Mouse (Mus musculus) heart, embryonic 15.5 days (tissue): ENCODE data around the gene Gm37419. TPM values are rescaled to one million over a fixed set of nuclear protein-coding genes. Genes with fewer than 3 reads are reported as not detected.

Experiments used
- ATAC-seq: fragments of 200-750 bp; cut with Nextera tagmentation; replicated peaks from 2 replicates; pipeline ENCODE4 v1.8.0; 2017; ENCODE audit warnings: low read depth, moderate TSS enrichment; ENCODE audit not compliant: insufficient number of reproducible peaks, insufficient read depth, low FRiP score
- H3K27ac ChIP-seq: fragments of 300-500 bp; sonication (generic); 2 replicates; pipeline ENCODE4 v1.5.1; 2015; ENCODE audit warnings: mild to moderate bottlenecking, inconsistent platforms
- H3K27me3 ChIP-seq: fragments of 300-500 bp; sonication (generic); 2 replicates; pipeline ENCODE4 v1.6.1; 2015; ENCODE audit warnings: inconsistent platforms
- H3K36me3 ChIP-seq: fragments of 300-500 bp; sonication (generic); 2 replicates; pipeline ENCODE4 v1.6.1; 2015; ENCODE audit warnings: mild to moderate bottlenecking, inconsistent platforms
- H3K4me1 ChIP-seq: fragments of 300-500 bp; sonication (generic); replicated peaks from 2 replicates; pipeline ENCODE4 v1.6.1; 2015; ENCODE audit warnings: inconsistent platforms
- H3K4me2 ChIP-seq: fragments of 300-500 bp; sonication (generic); 2 replicates; pipeline ENCODE4 v1.6.1; 2015; ENCODE audit warnings: inconsistent platforms, mild to moderate bottlenecking, moderate library complexity
- H3K4me3 ChIP-seq: fragments of 300-500 bp; sonication (generic); 2 replicates; pipeline ENCODE4 v1.5.1; 2015; ENCODE audit warnings: mild to moderate bottlenecking, inconsistent platforms
- H3K9ac ChIP-seq: fragments of 300-500 bp; sonication (generic); 2 replicates; pipeline ENCODE4 v1.6.1; 2015; ENCODE audit warnings: mild to moderate bottlenecking, inconsistent platforms
- H3K9me3 ChIP-seq: fragments of 300-500 bp; sonication (generic); replicated peaks from 2 replicates; pipeline ENCODE4 v1.6.1; 2016; ENCODE audit warnings: inconsistent platforms
- WGBS: fragments of 180-500 bp; shearing (Covaris S2); methylation state at CpG from one replicate; pipeline ENCODE4 v1.1.7; 2015; ENCODE audit warnings: mixed read lengths; 5-methylcytosine and 5-hydroxymethylcytosine counted together
- polyA plus RNA-seq: library from polyadenylated mRNA; unstranded; fragments of >200 nt; fragmentation: Nextera tagmentation; extraction: Ambion mirVana; gene quantifications from 2 replicates; pipeline ENCODE4 v1.2.1, GENCODE M21; 2015

Gene Gm37419
- polyA plus RNA-seq, 1 experiment from 2014 or later: not detected

DNA sequence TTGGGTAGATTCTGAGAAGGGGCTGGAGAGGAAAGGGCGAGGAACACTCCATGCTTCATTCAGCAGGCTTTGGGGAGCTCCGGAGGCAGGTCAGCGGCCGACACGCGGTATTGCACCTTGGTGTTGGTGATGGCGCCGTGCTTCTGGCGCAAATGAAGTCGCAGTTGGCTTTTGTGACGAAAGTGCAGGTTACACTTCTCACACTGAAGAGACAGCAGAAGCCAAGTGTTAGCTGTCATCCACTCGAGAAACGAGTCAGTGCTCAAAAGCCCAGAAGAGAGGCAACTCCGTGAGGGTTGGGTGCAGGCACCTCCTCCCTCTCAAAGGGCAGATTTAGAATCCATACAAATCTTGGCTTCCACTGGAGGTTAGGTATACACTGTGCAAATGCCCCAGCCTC lies 22.2 kb upstream of the Gm37419 start:
- Histone ChIP-seq H3K9me3 (no peaks in the 10 kb centered on the region), H3K36me3 (peaks cover 6% of the 10 kb centered on the region; the same call in 1 of the 2 replicates), H3K27ac (no peak overlapping the region), H3K4me3 (no peak overlapping the region), H3K4me1 (peaks cover 16% of the 10 kb centered on the region), H3K27me3 (no peaks in the 10 kb centered on the region), H3K4me2 (no peak overlapping the region), H3K9ac (no peak overlapping the region)
- WGBS: 85% methylated on average over 14 of the region's 14 CpGs
- ATAC-seq: no peak

DNA sequence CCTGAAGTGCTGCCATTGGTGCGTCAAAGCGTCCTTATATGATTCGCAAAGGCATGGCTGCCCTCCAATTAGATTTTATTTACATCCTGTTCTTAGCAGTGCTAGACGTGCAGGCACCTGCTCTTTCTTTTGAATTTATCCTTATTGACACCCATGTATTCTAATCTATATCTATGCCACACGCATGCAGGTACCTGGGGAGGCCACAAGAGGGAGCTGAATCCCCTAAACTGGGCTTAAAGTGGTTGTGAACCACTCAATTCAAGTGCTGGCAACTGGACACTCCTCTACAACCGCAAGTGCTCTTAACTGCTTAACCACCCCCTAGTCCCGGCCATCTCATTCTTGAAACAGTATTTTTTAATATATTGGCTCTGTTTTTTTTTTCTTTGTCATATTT lies 21.0 kb upstream of the Gm37419 start:
- H3K4me3 ChIP-seq: no peak overlapping the region
- no peaks in the 10 kb centered on the region for H3K9me3 ChIP-seq
- H3K9ac ChIP-seq: no peak overlapping the region
- no peak overlapping the region for H3K27ac ChIP-seq
- H3K36me3 ChIP-seq: peaks cover 6% of the 10 kb centered on the region; the same call in 1 of the 2 replicates
- no peak for ATAC-seq
- WGBS: 82% methylated on average over 7 of the region's 7 CpGs
- H3K4me2 ChIP-seq: no peak overlapping the region
- peaks cover 23% of the 10 kb centered on the region for H3K4me1 ChIP-seq
- no peaks in the 10 kb centered on the region for H3K27me3 ChIP-seq

DNA sequence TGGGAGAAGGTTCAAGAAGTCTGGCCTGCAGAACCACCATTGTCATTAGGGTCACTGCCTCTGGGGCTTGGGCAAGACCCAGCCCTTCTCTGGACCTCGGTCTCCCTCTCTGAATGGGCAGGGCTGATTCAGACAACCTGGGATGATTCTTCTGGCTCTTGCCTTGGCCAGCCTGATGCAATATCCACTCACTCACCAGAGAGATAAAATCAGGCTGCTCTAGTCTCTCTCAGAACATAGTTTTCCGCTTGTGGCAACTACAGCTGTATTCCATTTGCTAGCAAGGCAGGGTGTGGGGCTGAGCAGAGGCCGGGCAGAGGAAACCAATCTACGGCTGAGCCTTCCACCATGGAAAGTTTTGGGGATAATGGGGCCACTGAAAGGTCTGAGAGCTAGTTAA lies 19.4 kb upstream of the Gm37419 start:
- no peak for ATAC-seq
- Histone ChIP-seq H3K9ac (no peak overlapping the region), H3K27ac (no peak overlapping the region), H3K4me1 (peaks cover 32% of the 10 kb centered on the region), H3K4me3 (no peak overlapping the region), H3K4me2 (no peak overlapping the region), H3K9me3 (no peaks in the 10 kb centered on the region), H3K36me3 (peaks cover 6% of the 10 kb centered on the region; the same call in 1 of the 2 replicates), H3K27me3 (no peaks in the 10 kb centered on the region)
- WGBS: 62% methylated on average over 4 of the region's 4 CpGs

DNA sequence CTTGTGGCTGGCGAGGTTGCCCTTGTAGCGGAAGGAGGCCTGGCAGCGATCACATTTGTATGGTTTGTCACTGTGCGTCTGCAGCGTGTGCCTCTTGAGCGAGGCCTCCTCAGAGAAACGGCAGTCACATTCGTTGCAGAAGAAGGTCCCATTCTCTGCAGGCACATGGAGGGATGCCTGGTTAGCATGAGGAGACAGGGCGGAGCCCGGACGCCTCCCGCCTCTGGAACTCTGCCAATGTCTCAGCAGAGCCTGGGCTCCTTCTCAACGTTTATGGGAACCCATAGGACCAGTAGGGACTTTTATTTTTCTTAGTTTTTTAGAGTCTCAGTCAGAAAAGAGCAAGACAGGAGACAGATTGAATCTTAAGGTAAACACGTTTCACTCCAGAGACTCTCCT lies 18.4 kb upstream of the Gm37419 start:
- H3K4me2 ChIP-seq: no peak overlapping the region
- no peaks in the 10 kb centered on the region for H3K27me3 ChIP-seq
- H3K9ac ChIP-seq: no peak overlapping the region
- H3K4me1 ChIP-seq: peaks cover 23% of the 10 kb centered on the region
- H3K27ac ChIP-seq: no peak overlapping the region
- no peak for ATAC-seq
- 63% methylated on average over 14 of the region's 14 CpGs for WGBS
- H3K4me3 ChIP-seq: no peak overlapping the region
- H3K36me3 ChIP-seq: peaks cover 6% of the 10 kb centered on the region; the same call in 1 of the 2 replicates
- no peaks in the 10 kb centered on the region for H3K9me3 ChIP-seq

DNA sequence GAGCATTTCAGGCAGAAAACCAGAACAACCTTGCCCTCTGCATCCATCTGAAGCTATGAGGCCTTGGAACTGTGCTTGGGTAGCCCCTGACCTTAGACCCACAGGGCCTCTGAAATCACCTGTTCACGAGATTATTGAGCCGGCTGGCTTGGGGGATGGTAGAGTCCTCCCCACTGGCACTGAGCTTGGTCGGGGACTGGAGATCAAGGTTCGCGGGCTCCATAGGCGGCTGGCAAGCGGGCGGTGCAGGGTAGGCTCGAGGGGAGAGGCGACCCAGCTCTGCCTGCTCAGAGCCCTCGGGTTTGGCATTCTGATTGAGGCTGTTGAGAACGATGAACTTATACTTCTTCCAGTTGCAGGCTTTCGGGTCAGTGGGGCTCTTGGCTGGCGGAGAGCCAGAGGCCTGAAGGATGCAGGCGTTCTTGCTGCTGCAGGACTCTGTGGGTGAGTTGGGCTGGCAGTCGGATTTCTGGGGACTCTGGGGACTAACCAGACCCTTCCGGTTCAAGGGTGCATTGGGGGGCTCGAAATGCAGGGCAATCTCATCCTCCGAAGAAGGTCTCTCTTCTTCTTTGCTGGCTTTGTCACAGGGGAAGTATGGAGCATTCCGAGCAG lies 16.0 kb upstream of the Gm37419 start:
- Histone ChIP-seq H3K27ac (no peak overlapping the region), H3K9ac (no peak overlapping the region), H3K9me3 (no peaks in the 10 kb centered on the region), H3K4me2 (no peak overlapping the region), H3K4me3 (no peak overlapping the region), H3K27me3 (no peaks in the 10 kb centered on the region), H3K36me3 (peaks cover 6% of the 10 kb centered on the region; the same call in 1 of the 2 replicates), H3K4me1 (peaks cover 23% of the 10 kb centered on the region)
- no peak for ATAC-seq
- 71% methylated on average over 20 of the region's 20 CpGs for WGBS

DNA sequence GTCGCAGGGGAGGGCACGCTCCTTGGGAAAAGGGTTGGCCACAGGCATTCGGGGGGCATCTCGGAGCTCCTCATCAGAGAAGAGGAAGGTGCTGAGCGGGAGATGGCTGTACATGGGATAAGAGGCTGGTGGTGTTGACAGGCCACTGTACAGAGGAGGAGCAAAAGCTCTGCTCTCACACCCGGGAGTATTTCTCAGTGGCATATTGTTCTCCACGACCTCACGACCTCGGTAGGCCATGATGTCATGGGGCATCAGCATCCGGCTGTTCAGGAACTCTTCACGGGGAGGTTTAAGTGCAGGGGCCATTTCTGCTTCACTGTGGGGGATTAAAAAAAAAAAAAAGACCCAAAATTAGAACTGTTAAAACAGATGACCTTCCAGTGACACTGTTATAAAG lies 15.4 kb upstream of the Gm37419 start:
- H3K4me3 ChIP-seq: no peak overlapping the region
- peaks cover 2% of the 10 kb centered on the region; the same call in 1 of the 2 replicates for H3K36me3 ChIP-seq
- 42% methylated on average over 11 of the region's 11 CpGs for WGBS
- H3K9me3 ChIP-seq: no peaks in the 10 kb centered on the region
- H3K27me3 ChIP-seq: no peaks in the 10 kb centered on the region
- no peak for ATAC-seq
- peaks cover 23% of the 10 kb centered on the region for H3K4me1 ChIP-seq
- no peak overlapping the region for H3K9ac ChIP-seq
- no peak overlapping the region for H3K27ac ChIP-seq
- no peak overlapping the region for H3K4me2 ChIP-seq

DNA sequence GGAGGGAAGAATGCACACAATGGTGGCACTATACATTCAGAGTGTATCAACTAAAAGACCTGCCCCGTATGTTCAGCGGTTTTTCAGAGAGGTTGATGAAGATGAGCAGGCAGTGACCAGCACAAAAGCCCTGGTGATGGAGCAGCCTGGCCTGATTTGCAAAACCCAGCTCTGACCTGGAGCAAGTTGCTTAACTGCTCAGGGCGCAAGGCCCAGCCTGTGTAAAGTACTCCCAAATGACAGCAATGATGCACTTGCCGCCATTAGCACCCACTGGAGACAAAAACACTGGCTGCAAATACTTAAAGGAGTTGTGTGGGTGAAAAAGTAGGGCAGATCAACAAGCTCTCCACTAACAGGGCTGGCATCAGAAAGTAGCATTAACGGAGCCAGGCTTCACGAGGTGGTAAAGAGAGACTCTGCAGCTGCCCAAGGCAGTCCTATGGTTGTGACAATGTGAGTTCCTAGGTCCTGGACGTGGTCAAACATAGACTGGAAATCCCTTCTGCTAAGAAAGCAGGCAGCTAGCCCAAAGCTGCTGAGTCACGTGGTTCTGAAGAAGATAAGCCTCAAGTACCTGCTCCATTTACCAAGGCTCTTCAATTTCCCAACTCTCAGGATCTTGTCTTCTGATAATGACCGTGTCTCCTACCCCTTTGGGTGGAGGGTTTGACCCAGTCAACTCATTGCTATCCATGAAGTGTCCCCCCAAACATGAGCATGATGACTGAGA lies 14.5 kb upstream of the Gm37419 start:
- H3K9me3 ChIP-seq: no peaks in the 10 kb centered on the region
- H3K4me1 ChIP-seq: peaks cover 23% of the 10 kb centered on the region
- H3K27me3 ChIP-seq: no peaks in the 10 kb centered on the region
- H3K4me3 ChIP-seq: no peak overlapping the region
- H3K36me3 ChIP-seq: no peaks in the 10 kb centered on the region
- ATAC-seq: no peak
- WGBS: 74% methylated on average over 9 of the region's 9 CpGs
- no peak overlapping the region for H3K4me2 ChIP-seq
- no peak overlapping the region for H3K9ac ChIP-seq
- H3K27ac ChIP-seq: no peak overlapping the region

DNA sequence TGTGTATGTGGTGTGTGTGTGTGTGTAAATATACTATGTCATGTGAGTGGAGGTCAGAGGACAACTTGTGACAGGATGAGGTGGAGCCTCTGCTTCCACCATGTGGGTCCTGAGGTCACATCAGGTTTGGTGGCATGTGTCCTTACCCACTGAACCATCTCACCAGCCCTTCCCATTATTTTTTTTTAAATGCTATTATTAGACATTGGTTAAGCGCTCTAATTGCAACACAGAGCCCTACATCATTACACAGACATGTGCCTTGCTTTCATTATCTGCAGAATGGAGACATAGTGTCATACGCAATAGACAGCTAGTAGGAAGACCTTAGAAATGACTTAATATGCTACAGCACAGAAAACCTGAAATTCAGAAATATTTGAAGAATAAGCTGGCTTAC lies 12.1 kb upstream of the Gm37419 start:
- 79% methylated on average over 2 of the region's 2 CpGs for WGBS
- ATAC-seq: no peak

DNA sequence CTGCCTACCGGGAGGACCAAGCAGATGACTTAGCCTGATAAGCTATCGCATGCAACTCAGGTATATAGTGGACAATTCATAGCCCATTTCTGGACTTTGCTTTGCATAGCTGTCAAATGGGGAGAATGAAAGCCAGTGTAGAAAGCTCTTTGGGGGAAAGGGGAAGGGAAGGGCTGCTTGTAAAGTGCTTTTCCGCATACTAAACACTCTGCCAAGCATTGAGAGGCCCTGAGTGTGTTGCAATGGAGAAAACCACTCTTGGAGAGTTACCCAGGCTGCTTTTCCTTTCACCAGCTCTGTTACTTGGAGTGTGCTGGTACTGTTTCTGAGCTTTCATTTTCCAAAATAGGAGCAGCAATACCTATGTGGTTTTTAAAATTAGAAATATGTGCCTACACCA lies 10.6 kb upstream of the Gm37419 start:
- Histone ChIP-seq H3K9me3 (no peaks in the 10 kb centered on the region), H3K27me3 (peaks cover 9% of the 10 kb centered on the region; the same call in 1 of the 2 replicates), H3K27ac (no peak overlapping the region), H3K4me3 (no peak overlapping the region), H3K4me2 (no peak overlapping the region), H3K9ac (no peak overlapping the region), H3K4me1 (peaks cover 22% of the 10 kb centered on the region), H3K36me3 (no peaks in the 10 kb centered on the region)
- WGBS: 73% methylated on average over 3 of the region's 3 CpGs
- ATAC-seq: no peak

More for the DNA sequence above, 12.1 kb upstream of the Gm37419 start:
- H3K9me3 ChIP-seq: no peaks in the 10 kb centered on the region
- H3K4me1 ChIP-seq: peaks cover 23% of the 10 kb centered on the region
- H3K4me2 ChIP-seq: no peak overlapping the region
- H3K9ac ChIP-seq: no peak overlapping the region
- no peak overlapping the region for H3K27ac ChIP-seq
- H3K27me3 ChIP-seq: peaks cover 9% of the 10 kb centered on the region; the same call in 1 of the 2 replicates
- no peak overlapping the region for H3K4me3 ChIP-seq
- H3K36me3 ChIP-seq: no peaks in the 10 kb centered on the region

DNA sequence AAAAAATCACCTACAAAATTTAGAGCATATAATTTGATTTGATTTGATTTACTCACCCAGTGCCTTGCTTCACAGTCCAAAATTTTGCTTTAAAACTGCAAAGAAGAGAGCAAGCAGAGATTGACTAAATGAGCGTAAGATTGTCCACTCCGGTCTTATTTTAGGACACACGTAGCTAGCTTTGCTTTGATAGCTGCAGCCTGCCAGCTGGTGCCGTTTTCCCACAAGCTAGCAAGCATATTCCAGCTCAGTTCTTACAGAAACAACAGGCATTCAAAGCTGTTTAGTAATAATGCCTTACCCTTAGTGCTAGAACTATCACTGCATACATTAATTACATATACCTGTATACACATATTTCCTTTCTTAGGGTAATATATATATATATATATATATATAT lies 9.8 kb upstream of the Gm37419 start:
- peaks cover 9% of the 10 kb centered on the region; the same call in 1 of the 2 replicates for H3K27me3 ChIP-seq
- H3K4me1 ChIP-seq: peaks cover 24% of the 10 kb centered on the region
- no peak overlapping the region for H3K4me2 ChIP-seq
- H3K27ac ChIP-seq: no peak overlapping the region
- no peak for ATAC-seq
- 72% methylated on average over 4 of the region's 4 CpGs for WGBS
- H3K9me3 ChIP-seq: no peaks in the 10 kb centered on the region
- no peak overlapping the region for H3K4me3 ChIP-seq
- no peak overlapping the region for H3K9ac ChIP-seq
- H3K36me3 ChIP-seq: no peaks in the 10 kb centered on the region

DNA sequence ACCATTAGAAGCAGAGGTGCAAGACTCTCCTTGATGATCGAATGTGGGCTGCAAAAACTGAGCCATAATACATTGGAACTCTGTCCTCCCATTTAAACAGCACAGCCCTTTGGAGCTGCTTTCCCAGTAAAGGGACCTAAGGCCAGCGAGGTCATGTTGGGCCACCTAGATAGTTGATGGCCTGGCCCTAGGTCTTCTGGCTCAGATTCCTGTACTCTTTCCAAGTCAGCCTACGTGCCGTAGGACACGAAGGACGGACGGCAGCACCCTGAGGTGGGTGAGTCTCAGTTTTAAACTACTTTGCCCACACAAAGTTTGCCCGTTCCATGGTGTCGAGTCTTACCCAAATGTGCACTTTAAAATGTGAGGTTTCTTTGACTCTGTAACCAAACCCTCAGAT lies 8.8 kb upstream of the Gm37419 start:
- no peaks in the 10 kb centered on the region for H3K36me3 ChIP-seq
- ATAC-seq: no peak
- H3K4me2 ChIP-seq: no peak overlapping the region
- peaks cover 9% of the 10 kb centered on the region; the same call in 1 of the 2 replicates for H3K27me3 ChIP-seq
- no peak overlapping the region for H3K27ac ChIP-seq
- H3K4me3 ChIP-seq: no peak overlapping the region
- H3K4me1 ChIP-seq: peaks cover 31% of the 10 kb centered on the region
- no peak overlapping the region for H3K9ac ChIP-seq
- 92% methylated on average over 9 of the region's 9 CpGs for WGBS
- no peaks in the 10 kb centered on the region for H3K9me3 ChIP-seq
